Mouse (Mus musculus): ENCODE data around the gene Ss18l2. TPM values are rescaled to one million over a fixed set of nuclear protein-coding genes. Genes with fewer than 3 reads are reported as not detected.

The Ss18l2 gene
- polyA plus RNA-seq, 1 experiment from 2014 or later, result 112 TPM

GRCm38 (mm10) chr9:121677476-121677875 lies 32.7 kb upstream of the Ss18l2 start:
- H3K9ac ChIP-seq (replicated peaks), result no peak overlapping the region
- ATAC-seq (no peak; the same call in 1 of the 2 replicates), DNase-seq (no peak)
- H3K36me3 ChIP-seq (replicated peaks; ENCODE audit: insufficient read depth, low read length), result 0 out of 2 replicates have a peak, but pooled peaks cover under 1% of the 10 kb centered on the region
- H3K4me3 ChIP-seq (ENCODE audit: low read depth, low read length), result no peak overlapping the region
- no peaks in the 10 kb centered on the region for H3K9me3 ChIP-seq (ENCODE audit: low read length)
- peak overlapping the region; percentile 56; the same call in 1 of the 2 replicates for H3K27ac ChIP-seq (ENCODE audit: low read depth)
- TF ChIP-seq CTCF (IDR thresholded peaks at IDR 0.05; ENCODE audit: low read depth), result no peak
- no peak for TF ChIP-seq EP300 (IDR thresholded peaks at IDR 0.05; ENCODE audit: low read depth)
- 26% methylated on average over 8 of the region's 8 CpGs for WGBS (ENCODE audit: insufficient replicate concordance)
- 0 out of 2 replicates have a peak, but pooled peaks cover 2% of the 10 kb centered on the region for H3K27me3 ChIP-seq (ENCODE audit: insufficient read depth, low read length)
- no peak overlapping the region for H3K4me2 ChIP-seq (ENCODE audit: low read depth, low read length)
- peaks cover 27% of the 10 kb centered on the region for H3K4me1 ChIP-seq (ENCODE audit: insufficient read depth)

DNA sequence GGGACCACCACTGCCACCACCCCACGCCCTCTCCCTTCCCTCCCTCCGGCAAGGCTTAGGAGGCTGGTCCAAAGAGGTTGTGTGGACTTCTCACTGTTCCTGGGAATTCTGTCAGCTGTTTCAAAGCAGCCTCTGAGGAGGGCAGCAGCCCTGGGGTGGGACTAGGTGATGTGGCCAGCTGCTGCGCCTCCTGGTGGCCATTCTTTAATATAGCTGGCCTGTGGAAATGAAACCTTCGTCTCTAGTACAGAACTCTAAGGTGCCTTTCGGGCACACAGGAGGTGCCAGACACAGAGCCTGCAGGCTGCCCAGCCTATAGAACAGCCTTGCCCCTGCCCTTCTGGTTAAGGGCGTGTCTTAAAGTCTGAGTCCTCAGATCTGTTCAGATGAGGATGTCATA lies 30.6 kb upstream of the Ss18l2 start:
- Histone ChIP-seq H3K4me2 (ENCODE audit: low read depth, low read length) (no peak overlapping the region), H3K4me3 (ENCODE audit: low read depth, low read length) (no peak overlapping the region), H3K9ac (replicated peaks) (no peak overlapping the region), H3K27ac (ENCODE audit: low read depth) (no peak overlapping the region), H3K4me1 (ENCODE audit: insufficient read depth) (peaks cover 19% of the 10 kb centered on the region), H3K36me3 (replicated peaks; ENCODE audit: insufficient read depth, low read length) (0 out of 2 replicates have a peak, but pooled peaks cover 5% of the 10 kb centered on the region), H3K9me3 (ENCODE audit: low read length) (no peaks in the 10 kb centered on the region), H3K27me3 (ENCODE audit: insufficient read depth, low read length) (0 out of 2 replicates have a peak, but pooled peaks cover 2% of the 10 kb centered on the region)
- ATAC-seq, result peak; percentile 41
- DNase-seq, result peak; percentile 62
- TF ChIP-seq EP300 (IDR thresholded peaks at IDR 0.05; ENCODE audit: low read depth) (no peak), CTCF (IDR thresholded peaks at IDR 0.05; ENCODE audit: low read depth) (peak; percentile 82)
- 27% methylated on average over 6 of the region's 6 CpGs for WGBS (ENCODE audit: insufficient replicate concordance)

DNA sequence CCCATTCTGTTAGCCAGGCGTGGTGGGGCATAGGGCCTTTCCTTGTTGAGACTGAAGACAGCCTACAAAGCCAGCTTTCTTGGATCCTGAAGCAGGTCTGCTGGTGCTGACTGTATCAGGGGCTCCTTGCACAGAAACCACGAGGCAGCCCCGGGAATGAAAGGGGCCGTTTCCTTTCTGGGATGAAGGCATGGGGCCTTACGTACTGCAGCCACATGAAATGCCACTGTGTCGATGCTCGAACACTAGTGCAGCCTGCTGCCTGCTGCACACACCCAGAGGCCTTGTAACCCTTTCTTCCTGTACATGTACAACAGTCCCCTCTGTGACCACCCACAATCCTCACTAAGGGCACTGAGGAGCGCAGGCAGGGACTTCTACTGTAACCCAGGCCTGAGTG lies 28.9 kb upstream of the Ss18l2 start:
- TF ChIP-seq CTCF (IDR thresholded peaks at IDR 0.05; ENCODE audit: low read depth) (no peak), EP300 (IDR thresholded peaks at IDR 0.05; ENCODE audit: low read depth) (no peak)
- Histone ChIP-seq H3K27me3 (ENCODE audit: insufficient read depth, low read length) (0 out of 2 replicates have a peak, but pooled peaks cover 2% of the 10 kb centered on the region), H3K9me3 (ENCODE audit: low read length) (no peaks in the 10 kb centered on the region), H3K36me3 (replicated peaks; ENCODE audit: insufficient read depth, low read length) (peaks cover 11% of the 10 kb centered on the region; the same call in 1 of the 2 replicates), H3K4me2 (ENCODE audit: low read depth, low read length) (no peak overlapping the region), H3K4me3 (ENCODE audit: low read depth, low read length) (no peak overlapping the region), H3K9ac (replicated peaks) (no peak overlapping the region), H3K27ac (ENCODE audit: low read depth) (no peak overlapping the region), H3K4me1 (ENCODE audit: insufficient read depth) (peaks cover 15% of the 10 kb centered on the region; the same call in 1 of the 2 replicates)
- DNase-seq (no peak), ATAC-seq (no peak)
- 61% methylated on average over 8 of the region's 8 CpGs for WGBS (ENCODE audit: insufficient replicate concordance)

- no peaks in the 10 kb centered on the region for H3K9me3 ChIP-seq (ENCODE audit: low read length)
- H3K4me1 ChIP-seq (ENCODE audit: insufficient read depth), result peaks cover 7% of the 10 kb centered on the region; the same call in 1 of the 2 replicates
- TF ChIP-seq EP300 (IDR thresholded peaks at IDR 0.05; ENCODE audit: low read depth) (no peak), CTCF (IDR thresholded peaks at IDR 0.05; ENCODE audit: low read depth) (no peak)
- no peak overlapping the region for H3K4me2 ChIP-seq (ENCODE audit: low read depth, low read length)
- no peak overlapping the region for H3K9ac ChIP-seq (replicated peaks)
- 0 out of 2 replicates have a peak, but pooled peaks cover 2% of the 10 kb centered on the region for H3K27me3 ChIP-seq (ENCODE audit: insufficient read depth, low read length)
- no peak for ATAC-seq
- H3K27ac ChIP-seq (ENCODE audit: low read depth), result no peak overlapping the region
- peaks cover 11% of the 10 kb centered on the region; the same call in 1 of the 2 replicates for H3K36me3 ChIP-seq (replicated peaks; ENCODE audit: insufficient read depth, low read length)
- WGBS (ENCODE audit: insufficient replicate concordance), result 59% methylated on average over 18 of the region's 18 CpGs
- no peak overlapping the region for H3K4me3 ChIP-seq (ENCODE audit: low read depth, low read length)
- DNase-seq, result no peak
Measured at GRCm38 (mm10) chr9:121682037-121682680, 28.0 kb upstream of the Ss18l2 start.

- Histone ChIP-seq H3K27me3 (ENCODE audit: insufficient read depth, low read length) (no peaks in the 10 kb centered on the region), H3K9me3 (ENCODE audit: low read length) (no peaks in the 10 kb centered on the region), H3K4me1 (ENCODE audit: insufficient read depth) (no peaks in the 10 kb centered on the region), H3K27ac (ENCODE audit: low read depth) (no peak overlapping the region), H3K4me2 (ENCODE audit: low read depth, low read length) (no peak overlapping the region), H3K4me3 (ENCODE audit: low read depth, low read length) (no peak overlapping the region), H3K9ac (replicated peaks) (no peak overlapping the region), H3K36me3 (replicated peaks; ENCODE audit: insufficient read depth, low read length) (peaks cover 15% of the 10 kb centered on the region)
- no peak for ATAC-seq
- DNase-seq, result no peak
- TF ChIP-seq CTCF (IDR thresholded peaks at IDR 0.05; ENCODE audit: low read depth) (no peak), EP300 (IDR thresholded peaks at IDR 0.05; ENCODE audit: low read depth) (no peak)
- 73% methylated on average over 7 of the region's 7 CpGs for WGBS (ENCODE audit: insufficient replicate concordance)
Measured at GRCm38 (mm10) chr9:121684702-121685101, 25.4 kb upstream of the Ss18l2 start.

- no peak for TF ChIP-seq CTCF (IDR thresholded peaks at IDR 0.05; ENCODE audit: low read depth)
- TF ChIP-seq EP300 (IDR thresholded peaks at IDR 0.05; ENCODE audit: low read depth), result no peak
- Histone ChIP-seq H3K9ac (replicated peaks) (no peak overlapping the region), H3K36me3 (replicated peaks; ENCODE audit: insufficient read depth, low read length) (peaks cover 7% of the 10 kb centered on the region), H3K9me3 (ENCODE audit: low read length) (no peaks in the 10 kb centered on the region), H3K4me3 (ENCODE audit: low read depth, low read length) (no peak overlapping the region), H3K27ac (ENCODE audit: low read depth) (no peak overlapping the region), H3K4me2 (ENCODE audit: low read depth, low read length) (no peak overlapping the region), H3K4me1 (ENCODE audit: insufficient read depth) (no peaks in the 10 kb centered on the region), H3K27me3 (ENCODE audit: insufficient read depth, low read length) (no peaks in the 10 kb centered on the region)
- DNase-seq, result no peak
- 85% methylated on average over 15 of the region's 15 CpGs for WGBS (ENCODE audit: insufficient replicate concordance)
- no peak for ATAC-seq
Measured at GRCm38 (mm10) chr9:121690200-121690651, 19.9 kb upstream of the Ss18l2 start.

Data from liver, postnatal 0 days (tissue).